Mouse (Mus musculus) lung, postnatal 0 days (tissue): ENCODE results near the gene Pawr.

Source experiments
- CTCF ChIP-seq: IDR thresholded peaks from 2 replicates; pipeline ENCODE4 v1.5.1; 2016; ENCODE audit warnings: antibody characterized with exemption, mild to moderate bottlenecking
- EP300 ChIP-seq: IDR thresholded peaks from 2 replicates; pipeline ENCODE4 v1.6.1; 2016; ENCODE audit warnings: antibody characterized with exemption, mild to moderate bottlenecking, control low read depth

- TF ChIP-seq CTCF (no peak), EP300 (no peak)
Measured at GRCm38 (mm10) chr10:108405076-108405475, 73.2 kb downstream of the Pawr start.
